Mouse (Mus musculus): ENCODE results near the gene Gm10337. TPM values are rescaled to one million over a fixed set of nuclear protein-coding genes. Genes with fewer than 3 reads are reported as not detected.

Gene Gm10337
- total and polyA plus RNA-seq, 3 experiments, result not detected

DNA sequence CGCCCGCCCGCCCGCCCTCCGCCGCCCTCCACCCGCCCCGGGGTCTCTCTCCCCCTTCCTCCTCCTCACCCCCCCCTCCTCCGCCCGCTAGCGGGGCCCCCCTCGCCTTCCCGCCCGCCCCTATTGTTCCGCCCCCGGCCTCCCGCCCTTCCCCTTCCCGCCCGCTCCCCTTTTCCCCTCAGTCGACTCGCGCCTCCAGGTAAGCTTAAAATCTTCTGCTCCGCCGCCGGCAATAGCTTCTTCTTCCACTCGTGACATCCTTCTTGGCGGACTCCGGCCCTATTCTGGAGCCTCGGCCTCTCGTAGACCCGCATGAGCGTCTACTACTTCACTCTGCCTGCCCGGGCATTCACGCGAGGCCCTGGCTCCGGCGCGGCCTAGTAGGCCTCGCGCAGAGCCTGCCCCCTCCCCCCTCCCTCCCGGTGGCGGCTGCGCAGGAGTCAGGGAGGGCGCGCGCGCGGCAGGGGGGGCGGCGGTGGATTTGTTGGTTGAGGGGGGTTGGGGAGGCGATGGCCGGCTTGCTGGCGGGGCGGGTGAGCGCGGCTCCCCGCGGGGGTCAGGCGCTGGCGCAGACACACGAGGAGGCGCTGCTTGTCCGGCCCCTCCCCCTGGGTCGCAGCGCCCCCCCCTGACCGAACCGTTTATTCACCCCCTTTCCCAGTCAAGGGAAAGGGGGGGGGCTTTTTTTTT is 32.8 kb upstream of the Gm10337 start:
- in situ Hi-C loops (cut with MboI; ENCODE audit: low pct_ligation_motif_present, low pct_unique_long_range_greater_than_20kb, low sequenced_read_pairs) (no loop called here), dilution Hi-C loops (cut with MboI; ENCODE audit: extremely low pct_ligation_motif_present, extremely low pct_unique_long_range_greater_than_20kb, low sequenced_read_pairs) (no loop called here)

DNA sequence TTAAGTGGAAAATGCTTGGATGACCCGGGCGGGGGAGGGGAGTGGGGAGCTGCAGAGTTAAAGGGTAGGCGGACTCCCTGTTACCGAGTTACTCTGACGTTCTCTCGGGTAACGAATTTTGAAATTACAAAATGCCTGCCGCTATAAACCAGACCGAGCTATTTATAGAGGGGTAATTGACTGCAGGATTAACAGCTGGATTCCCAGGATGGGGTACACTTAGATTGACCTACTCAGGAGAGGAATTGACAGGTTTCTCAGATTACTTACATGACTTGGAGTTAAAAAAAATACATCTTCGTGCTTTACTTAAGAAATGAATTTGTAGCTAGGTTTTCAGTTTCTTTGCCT is 32.3 kb upstream of the Gm10337 start:
- Histone ChIP-seq H3K9ac (ENCODE audit: insufficient read depth, low read depth) (peak overlapping the region; percentile 100), H3K36me3 (replicated peaks in 1 of 2; ENCODE audit: control insufficient read depth in 1 of 2, insufficient read depth in 1 of 2, low read length in 1 of 2) (peaks cover 26 to 62% of the 10 kb centered on the region in 2 experiments), H3K4me1 (ENCODE audit: control insufficient read depth in 1 of 2, insufficient read depth in 2 of 2) (peaks cover 3 to 26% of the 10 kb centered on the region in 2 experiments), H3K4me2 (ENCODE audit: insufficient read depth, low read depth, poor library complexity, severe bottlenecking) (peak overlapping the region; percentile 45; the same call in 1 of the 2 replicates), H3K4me3 (replicated peaks in 1 of 3; ENCODE audit: low read depth in 2 of 3, low read length in 2 of 3, poor library complexity in 1 of 3) (peak overlapping the region; percentile 82 to 96 (median 93)), H3K27ac (ENCODE audit: insufficient read depth, low read depth) (no peak overlapping the region), H3K27me3 (replicated peaks) (no peaks in the 10 kb centered on the region), H3K79me2 (replicated peaks; ENCODE audit: control insufficient read depth, extremely low read depth, insufficient read depth, poor library complexity, severe bottlenecking) (peaks cover 56% of the 10 kb centered on the region), H3K9me3 (replicated peaks; ENCODE audit: low read length) (peaks cover 5% of the 10 kb centered on the region)
- in situ Hi-C loops (cut with MboI; ENCODE audit: low pct_ligation_motif_present, low pct_unique_long_range_greater_than_20kb, low sequenced_read_pairs) (no loop called here), dilution Hi-C loops (cut with MboI; ENCODE audit: extremely low pct_ligation_motif_present, extremely low pct_unique_long_range_greater_than_20kb, low sequenced_read_pairs) (no loop called here)
- TF ChIP-seq MEF2A (IDR thresholded peaks at IDR 0.05; ENCODE audit: borderline replicate concordance, low read depth, low read length), result no peak
- no peak for TF ChIP-seq ZKSCAN1 (IDR thresholded peaks at IDR 0.05; ENCODE audit: borderline replicate concordance, low read depth, low read length)
- peak; percentile 89 for TF ChIP-seq CHD1 (IDR thresholded peaks at IDR 0.05; ENCODE audit: low read depth, low read length)
- 0 out of 2 replicates have a peak, but pooled peaks have one; percentile 71 for TF ChIP-seq POLR2AphosphoS2 (IDR thresholded peaks at IDR 0.05; ENCODE audit: low read depth, low read length)
- no peak for DNase-seq (ENCODE audit: extremely low read depth)

More for the DNA sequence above, 32.8 kb upstream of the Gm10337 start:
- Histone ChIP-seq H3K9me3 (replicated peaks; ENCODE audit: low read length) (peaks cover 5% of the 10 kb centered on the region), H3K36me3 (replicated peaks in 1 of 2; ENCODE audit: control insufficient read depth in 1 of 2, insufficient read depth in 1 of 2, low read length in 1 of 2) (peaks cover 22 to 62% of the 10 kb centered on the region in 2 experiments), H3K27ac (ENCODE audit: insufficient read depth, low read depth) (peak overlapping the region; percentile 87), H3K79me2 (replicated peaks; ENCODE audit: control insufficient read depth, extremely low read depth, insufficient read depth, poor library complexity, severe bottlenecking) (peaks cover 51% of the 10 kb centered on the region), H3K4me1 (ENCODE audit: control insufficient read depth in 1 of 2, insufficient read depth in 2 of 2) (peaks cover 3 to 26% of the 10 kb centered on the region in 2 experiments), H3K4me3 (replicated peaks in 1 of 3; ENCODE audit: low read depth in 2 of 3, low read length in 2 of 3, poor library complexity in 1 of 3) (peak overlapping the region; percentile 82 to 96 (median 93)), H3K27me3 (replicated peaks) (no peaks in the 10 kb centered on the region), H3K4me2 (ENCODE audit: insufficient read depth, low read depth, poor library complexity, severe bottlenecking) (peak overlapping the region; percentile 45; the same call in 1 of the 2 replicates), H3K9ac (ENCODE audit: insufficient read depth, low read depth) (peak overlapping the region; percentile 100)
- peak; percentile 71 for TF ChIP-seq ZNF384 (IDR thresholded peaks at IDR 0.05; ENCODE audit: low read depth, low read length)
- peak in 1 of 2 experiments; percentile 56; a peak in 2 of 4 replicates for TF ChIP-seq CTCF (conservative IDR thresholded peaks at IDR 0.05 in 1 of 2, IDR thresholded peaks at IDR 0.05 in 1 of 2; ENCODE audit: low read depth in 2 of 2, low read length in 2 of 2)
- peak; percentile 95 for TF ChIP-seq MAZ (IDR thresholded peaks at IDR 0.05; ENCODE audit: low read depth, low read length)
- no peak for TF ChIP-seq MAFK (IDR thresholded peaks at IDR 0.05; ENCODE audit: insufficient replicate concordance, low read length)
- peak; percentile 96 for TF ChIP-seq SIN3A (IDR thresholded peaks at IDR 0.05; ENCODE audit: low read length)
- TF ChIP-seq E2F4 (IDR thresholded peaks at IDR 0.05; ENCODE audit: insufficient replicate concordance, low read depth, low read length), result no peak
- TF ChIP-seq JUN (IDR thresholded peaks at IDR 0.05; ENCODE audit: insufficient read depth, low read depth, low read length), result no peak
- peak; percentile 76 for TF ChIP-seq HCFC1 (IDR thresholded peaks at IDR 0.05; ENCODE audit: low read depth, low read length)
- TF ChIP-seq SMC3 (IDR thresholded peaks at IDR 0.05; ENCODE audit: low read depth, low read length), result no peak
- peak; percentile 80 for TF ChIP-seq NRF1 (IDR thresholded peaks at IDR 0.05; ENCODE audit: low read depth, low read length)
- TF ChIP-seq CHD2 (IDR thresholded peaks at IDR 0.05; ENCODE audit: low read length), result peak; percentile 75
- peak; percentile 66; the same call in 1 of the 2 replicates for TF ChIP-seq ZKSCAN1 (IDR thresholded peaks at IDR 0.05; ENCODE audit: borderline replicate concordance, low read depth, low read length)
- TF ChIP-seq TBP (conservative IDR thresholded peaks at IDR 0.05; ENCODE audit: low read depth, low read length), result no peak
- TF ChIP-seq KAT2A (IDR thresholded peaks at IDR 0.05; ENCODE audit: insufficient replicate concordance, low read length), result peak; percentile 79; the same call in 1 of the 2 replicates
- no peak for TF ChIP-seq EP300 (IDR thresholded peaks at IDR 0.05; ENCODE audit: low read length)
- TF ChIP-seq MXI1 (IDR thresholded peaks at IDR 0.05; ENCODE audit: low read depth, low read length), result peak; percentile 90
- no peak for TF ChIP-seq PAX5 (IDR thresholded peaks at IDR 0.05; ENCODE audit: low read length)
- peak; percentile 100 for TF ChIP-seq UBTF (IDR thresholded peaks at IDR 0.05; ENCODE audit: low read depth, low read length)
- TF ChIP-seq POLR2A (IDR thresholded peaks at IDR 0.05; ENCODE audit: low read depth, low read length), result peak; percentile 64
- TF ChIP-seq POLR2AphosphoS2 (IDR thresholded peaks at IDR 0.05; ENCODE audit: low read depth, low read length), result peak; percentile 73
- DNase-seq (ENCODE audit: extremely low read depth), result peak; percentile 70

Measured in CH12.LX (cell line).